Mouse (Mus musculus): ENCODE data around the gene Fabp3.

The Fabp3 gene

DNA sequence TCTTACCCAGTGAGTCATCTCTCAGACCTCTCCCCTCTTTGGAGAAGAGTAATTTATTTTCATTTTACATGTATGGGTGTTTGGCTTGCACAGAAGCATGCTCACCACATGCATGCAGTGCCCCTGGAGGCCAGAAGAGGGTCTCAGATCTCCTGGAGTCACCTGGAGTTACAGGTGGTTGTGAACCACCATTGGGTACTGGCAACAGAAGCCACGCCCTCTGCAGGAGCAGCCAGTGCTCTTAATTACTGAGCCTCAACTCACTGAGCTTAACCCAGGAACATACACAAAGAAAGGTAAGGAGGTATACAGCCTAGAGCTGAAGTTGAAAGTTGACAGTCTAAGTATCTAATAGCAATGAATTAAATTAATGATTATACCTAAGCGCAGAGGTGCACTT lies 17.1 kb downstream of the Fabp3 start:
- no peak for DNase-seq (ENCODE audit: low read depth)

DNA sequence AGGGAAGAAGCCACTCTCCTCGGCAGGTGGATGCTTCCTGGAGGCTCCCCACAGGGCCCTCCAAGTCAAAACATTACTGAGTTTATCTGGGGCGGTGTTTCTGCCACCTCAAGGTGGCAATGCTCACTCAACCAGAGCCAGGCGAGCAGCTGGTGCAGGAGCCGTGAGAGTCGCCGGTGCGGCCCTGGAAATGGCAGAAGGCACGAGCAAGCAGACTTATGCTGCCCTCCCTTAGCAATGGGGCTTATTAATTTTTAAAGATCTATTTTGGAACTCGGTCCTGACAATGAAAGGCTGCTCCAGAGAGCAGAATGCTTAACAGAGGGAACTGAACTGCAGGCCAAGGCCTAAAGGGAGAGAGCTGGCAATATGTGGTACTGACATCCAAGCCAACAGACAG lies 19.0 kb downstream of the Fabp3 start:
- DNase-seq (ENCODE audit: low read depth) = no peak

DNA sequence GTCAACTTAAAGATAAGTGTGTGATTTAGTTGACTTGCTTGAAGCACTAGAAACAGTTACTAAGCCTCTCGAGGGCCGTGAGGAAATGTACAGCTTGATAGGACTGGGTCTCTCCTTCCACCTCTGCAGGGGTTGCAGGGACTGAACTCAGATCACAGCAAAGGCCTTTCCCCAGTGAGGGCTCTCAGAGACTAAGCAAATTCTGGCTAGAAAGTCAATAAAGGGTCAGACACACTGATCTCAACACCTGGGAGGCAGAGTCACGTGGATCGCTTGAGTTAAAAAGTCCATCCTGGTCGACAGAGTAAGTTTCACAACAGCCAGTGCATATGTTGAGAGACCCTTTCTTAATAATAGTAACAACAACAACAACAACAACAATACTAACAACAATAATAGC lies 27.5 kb downstream of the Fabp3 start:
- DNase-seq (ENCODE audit: low read depth) = no peak

DNA sequence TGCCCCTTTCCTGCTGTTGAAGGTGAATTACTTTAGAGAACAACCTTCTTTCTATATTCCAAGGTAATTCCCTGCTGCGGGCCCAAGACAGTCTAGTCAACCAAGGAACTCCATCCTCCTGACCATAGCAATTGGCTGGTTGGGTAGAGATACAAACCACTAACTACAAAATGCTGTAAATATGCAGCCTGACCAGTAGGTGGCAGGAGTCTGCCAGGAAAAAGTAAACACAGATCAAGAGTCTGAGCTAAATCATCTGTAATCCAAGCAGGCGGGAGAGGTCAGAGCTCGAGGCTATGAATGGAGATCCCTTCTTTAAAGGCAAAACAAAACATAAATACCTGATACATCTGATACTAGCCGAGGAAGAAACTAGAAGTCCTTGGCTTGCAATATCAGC lies 33.3 kb downstream of the Fabp3 start:
- peak; percentile 81 for DNase-seq (ENCODE audit: low read depth)

DNA sequence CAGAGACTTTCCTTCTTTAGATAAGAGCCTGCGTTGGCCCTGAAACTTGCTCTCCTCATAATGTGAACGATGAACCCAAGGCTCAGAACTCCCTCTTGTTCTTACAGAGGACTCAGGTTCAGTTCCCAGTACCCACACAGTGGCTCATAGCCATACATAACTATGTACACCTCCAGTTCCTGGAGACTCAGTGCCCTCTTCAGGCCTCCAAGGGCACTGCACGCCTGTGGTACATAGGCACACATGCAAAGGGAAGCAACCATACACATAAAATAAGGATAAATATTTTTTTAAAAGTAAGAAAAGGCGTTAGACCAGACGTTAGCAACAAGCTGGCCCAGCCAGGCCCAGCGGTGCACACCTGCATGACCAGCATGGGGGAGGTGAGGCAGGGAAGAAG lies 41.3 kb downstream of the Fabp3 start:
- DNase-seq (ENCODE audit: low read depth) = peak; percentile 16

DNA sequence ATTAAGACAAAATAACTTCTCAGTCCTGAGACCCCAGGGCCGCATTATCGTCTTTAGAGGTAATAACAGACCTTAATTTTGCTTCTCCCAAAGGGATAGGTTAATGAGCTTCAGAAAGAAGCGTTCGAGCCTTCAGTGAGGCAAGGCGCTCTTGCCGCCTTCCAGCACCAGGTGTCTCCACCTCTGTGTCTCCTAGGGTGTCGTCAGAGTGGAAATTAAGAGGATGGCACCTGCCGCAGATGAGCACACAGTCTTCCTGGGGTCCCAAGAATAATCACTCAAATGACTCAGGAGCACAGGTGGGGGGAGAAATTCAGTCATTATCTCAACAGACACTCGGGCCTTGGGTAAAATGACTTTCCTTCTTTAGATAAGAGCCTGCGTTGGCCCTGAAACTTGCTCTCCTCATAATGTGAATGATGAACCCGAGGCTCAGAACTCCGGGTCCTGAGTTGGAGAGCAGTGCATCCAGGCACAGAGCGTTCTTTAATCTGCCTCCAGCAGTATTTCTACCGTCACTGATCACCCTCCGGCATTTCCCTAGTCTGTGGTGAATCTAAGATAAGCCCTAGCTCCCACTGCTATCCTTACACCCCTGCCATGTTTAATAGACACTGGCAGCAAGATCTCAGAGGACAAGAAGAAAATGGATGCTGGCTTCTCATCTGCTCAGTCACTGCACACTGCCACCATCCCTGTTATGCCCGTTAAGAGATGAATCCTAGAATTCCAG lies 42.5 kb downstream of the Fabp3 start:
- DNase-seq (ENCODE audit: low read depth) = no peak

DNA sequence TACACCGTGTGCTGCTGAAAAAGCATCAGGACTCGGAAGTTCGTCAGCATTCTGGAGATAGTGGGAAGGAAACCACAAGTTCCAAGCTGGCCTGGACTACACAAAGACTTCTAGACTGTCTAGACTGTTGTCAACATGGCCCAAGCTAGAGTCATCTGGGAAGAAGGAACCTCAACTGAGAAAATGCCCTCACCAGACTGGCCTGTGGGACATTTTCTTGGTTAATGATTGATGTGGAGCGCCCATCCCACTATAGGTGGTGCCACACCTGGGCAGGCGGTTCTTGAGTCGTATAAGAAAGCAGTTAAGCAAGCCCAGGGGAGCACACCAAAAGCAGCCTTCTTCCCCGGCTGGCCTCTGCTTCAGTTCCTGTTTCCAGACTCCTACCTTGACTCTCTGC lies 44.2 kb downstream of the Fabp3 start:
- DNase-seq (ENCODE audit: low read depth) = no peak

DNA sequence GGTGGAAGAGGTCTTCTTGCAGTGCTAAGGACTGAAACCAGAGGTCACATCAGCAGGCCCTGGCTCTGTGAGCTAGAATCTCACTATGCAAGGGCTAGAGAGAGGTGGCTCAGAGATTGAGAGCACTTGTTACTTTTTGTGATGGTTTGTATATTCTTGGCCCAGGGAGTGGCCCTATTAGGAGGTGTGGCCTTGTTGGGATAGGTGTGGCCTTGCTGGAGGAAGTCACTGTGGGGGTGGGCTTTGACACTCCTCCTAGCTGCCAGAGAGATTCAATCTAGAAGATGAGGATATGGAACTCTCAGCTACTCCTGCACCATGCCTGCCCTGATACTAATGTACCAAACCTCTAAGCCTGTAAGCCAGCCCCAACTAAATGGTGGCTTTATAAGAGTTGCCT lies 49.6 kb downstream of the Fabp3 start:
- DNase-seq (ENCODE audit: low read depth) = peak; percentile 31

DNA sequence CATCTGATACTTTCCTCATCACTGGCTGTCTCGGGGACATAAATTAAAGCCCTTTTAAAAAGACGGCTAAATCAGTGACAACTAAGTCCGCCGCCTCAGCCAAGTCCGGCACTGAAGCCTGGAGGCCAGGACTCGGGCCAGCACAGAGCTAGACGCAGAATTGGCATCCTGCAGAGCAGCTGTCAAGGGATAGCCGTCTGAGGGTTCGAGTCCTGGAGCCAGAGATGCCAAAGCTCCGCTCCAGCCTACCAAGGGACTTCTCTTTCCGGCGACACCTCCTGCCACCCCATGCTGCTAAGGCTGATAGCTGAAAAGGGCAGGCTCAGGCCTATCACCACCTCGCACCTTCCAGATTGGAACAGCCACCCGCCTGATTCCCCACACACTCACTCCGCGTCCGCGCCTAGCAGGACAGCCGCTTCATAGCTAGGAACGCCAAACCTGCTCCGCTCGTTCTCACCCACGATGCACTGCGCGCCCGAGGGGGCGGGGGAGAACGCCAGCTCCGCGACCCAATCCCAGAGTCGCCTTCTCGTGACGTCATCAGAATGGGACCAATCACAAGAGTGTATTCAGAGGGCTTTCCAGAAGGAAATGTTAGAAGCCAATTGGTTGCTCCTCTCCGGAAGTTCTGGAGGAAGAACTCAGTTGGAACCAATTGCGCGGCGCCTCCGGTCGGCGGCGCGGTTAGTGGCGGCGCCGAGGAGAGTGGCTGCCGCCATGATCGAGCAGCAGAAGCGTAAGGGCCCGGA lies 51.3 kb downstream of the Fabp3 start, which contains the start of the genes Zcchc17 and Snrnp40:
Zcchc17 (minus strand) TSS at position 458 of the 752 bp plus-strand sequence.
Snrnp40 (plus strand) TSS at position 647 of the 752 bp plus-strand sequence.
- peak; percentile 99 for DNase-seq (ENCODE audit: low read depth)

DNA sequence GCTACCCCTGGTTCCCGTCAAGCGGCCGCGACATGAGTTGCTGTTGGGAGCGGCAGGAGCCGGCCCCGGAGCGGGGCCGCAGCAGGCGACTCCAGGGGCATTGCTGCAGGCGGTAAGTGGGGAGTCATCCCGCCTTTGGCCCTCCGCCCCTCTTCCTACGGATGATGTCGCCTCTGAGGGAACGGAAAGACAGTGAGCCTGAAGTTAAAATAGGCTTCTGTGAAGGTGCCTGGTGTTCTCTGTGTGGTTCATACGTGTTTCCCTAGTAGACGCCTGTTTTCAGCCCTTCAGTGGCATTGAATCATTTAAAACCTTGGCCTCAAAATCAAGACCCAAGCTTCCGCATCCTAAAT lies 51.8 kb downstream of the Fabp3 start:
- no peak for DNase-seq (ENCODE audit: low read depth)
